Mouse (Mus musculus): ENCODE results near the gene Eif3l.

DNA sequence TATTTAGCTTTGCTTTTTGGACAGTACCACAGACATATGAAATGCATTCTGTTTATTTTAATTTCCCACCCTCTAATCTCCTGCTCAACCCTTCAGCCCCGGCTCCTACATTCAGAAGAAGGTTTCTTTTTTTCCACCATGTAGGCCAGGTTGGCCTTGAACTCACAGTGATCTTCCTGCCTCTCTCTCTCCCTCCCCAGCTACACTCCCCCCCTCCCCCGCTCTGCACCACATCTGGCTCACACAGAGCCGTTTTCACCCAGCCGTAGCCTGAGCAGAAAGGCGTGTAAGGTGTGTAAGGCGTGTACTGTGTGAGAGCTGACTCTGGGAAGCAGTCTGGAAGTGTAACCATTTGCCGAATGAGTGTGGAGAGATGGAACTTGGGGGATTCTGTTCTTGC is 54.3 kb downstream of the Eif3l start:
- TF ChIP-seq CTCF (conservative IDR thresholded peaks at IDR 0.05; ENCODE audit: insufficient read depth, insufficient read length, low read depth, low read length) (no peak), POLR2A (IDR thresholded peaks at IDR 0.05; ENCODE audit: low read depth, low read length) (no peak)

Measured in kidney, adult 2 months (tissue).